17 mouse cellular contexts compared by ENCODE assay signal in genomic region chr3:132855458-132856212, GRCm38 (mm10).
A peak's percentile ranks its signal among the peaks of the same experiment; 100 is the strongest.
DNase-seq lines count a peak whose midpoint lies in the region; ATAC-seq and TF ChIP-seq lines count a peak whose summit lies in the region.
"Had no signal": no experiment of that assay in that cellular context is flagged by ENCODE, and none has a peak within 500 bp of the region (broad histone marks: within the 10 kb centered on the region; RNA-seq: fewer than 3 reads in every experiment).

No protein-coding gene starts in this region.

- TF ChIP-seq POLR2A in CH12.LX (IDR thresholded peaks at IDR 0.05; ENCODE audit: low read depth, low read length): no peak

- H3K9ac ChIP-seq in kidney, embryonic 16.5 days (replicated peaks; ENCODE audit: low read length): no peak overlapping the region
- no peak overlapping the region; the same call in 1 of the 2 replicates for H3K9ac ChIP-seq in CH12.LX (ENCODE audit: insufficient read depth, low read depth)
- no peak overlapping the region for H3K9ac ChIP-seq in embryonic facial prominence, embryonic 15.5 days
- H3K9ac ChIP-seq: forebrain, postnatal 0 days; hindbrain, embryonic 15.5 days; liver, embryonic 12.5 days had no signal

- no peak for DNase-seq in kidney, adult 11 months
- DNase-seq in CH12.LX (ENCODE audit: extremely low read depth) (peak; percentile 73), NIH3T3 (ENCODE audit: low read depth) (peak; percentile 54)
- DNase-seq in urinary bladder, postnatal 36 days (ENCODE audit: low spot score in 2 of 2): no peak
- DNase-seq in ovary, postnatal 10 days (ENCODE audit: low spot score): no peak
- no peak for DNase-seq in layer of hippocampus, adult 2 months (ENCODE audit: low spot score in 2 of 2)
- DNase-seq: cerebellum, adult 9-10 months; forebrain, postnatal 0 days; heart, adult 2 months; layer of hippocampus, postnatal 36 days; spleen, adult 18-20 months; thymus, postnatal 14 days had no signal

- H3K4me1 ChIP-seq in kidney, embryonic 16.5 days (ENCODE audit: insufficient read depth, low read length): peaks cover 7% of the 10 kb centered on the region; the same call in 1 of the 2 replicates
- H3K4me1 ChIP-seq in CH12.LX (ENCODE audit: control insufficient read depth in 1 of 2, insufficient read depth in 2 of 2): peaks cover 19 to 22% of the 10 kb centered on the region in 2 experiments
- peaks cover 16% of the 10 kb centered on the region for H3K4me1 ChIP-seq in embryonic facial prominence, embryonic 15.5 days

- peak; percentile 91 for TF ChIP-seq EP300 in CH12.LX (IDR thresholded peaks at IDR 0.05; ENCODE audit: low read length)

- no peaks in the 10 kb centered on the region for H3K79me2 ChIP-seq in CH12.LX (replicated peaks; ENCODE audit: control insufficient read depth, extremely low read depth, insufficient read depth, poor library complexity, severe bottlenecking)

- 42% methylated on average over 9 of the region's 9 CpGs for WGBS in kidney, embryonic 16.5 days
- 50% methylated on average over 9 of the region's 9 CpGs for WGBS in embryonic facial prominence, embryonic 15.5 days

- no peak overlapping the region for H3K4me3 ChIP-seq in kidney, embryonic 16.5 days (ENCODE audit: low read length)
- no peak overlapping the region for H3K4me3 ChIP-seq in CH12.LX (replicated peaks in 1 of 3; ENCODE audit: low read depth in 2 of 3, low read length in 2 of 3, poor library complexity in 1 of 3)
- no peak overlapping the region for H3K4me3 ChIP-seq in embryonic facial prominence, embryonic 15.5 days (replicated peaks)
- no peak overlapping the region for H3K4me3 ChIP-seq in layer of hippocampus, adult 2 months
- H3K4me3 ChIP-seq: heart, adult 2 months; hindbrain, embryonic 15.5 days; liver, embryonic 12.5 days; midbrain, embryonic 10.5 days had no signal

- in situ Hi-C loops in CH12.LX (cut with MboI; ENCODE audit: low pct_ligation_motif_present, low pct_unique_long_range_greater_than_20kb, low sequenced_read_pairs): no loop called here

- no peaks in the 10 kb centered on the region for H3K9me3 ChIP-seq in kidney, embryonic 16.5 days (ENCODE audit: low read length)
- no peaks in the 10 kb centered on the region for H3K9me3 ChIP-seq in CH12.LX (replicated peaks; ENCODE audit: low read length)
- H3K9me3 ChIP-seq in embryonic facial prominence, embryonic 15.5 days (replicated peaks): no peaks in the 10 kb centered on the region
- H3K9me3 ChIP-seq: hindbrain, embryonic 15.5 days; liver, embryonic 12.5 days; midbrain, embryonic 10.5 days had no signal

- no peak for TF ChIP-seq CTCF in CH12.LX (conservative IDR thresholded peaks at IDR 0.05 in 1 of 2, IDR thresholded peaks at IDR 0.05 in 1 of 2; ENCODE audit: low read depth in 2 of 2, low read length in 2 of 2)
- no peak for TF ChIP-seq CTCF in layer of hippocampus, adult 2 months (conservative IDR thresholded peaks at IDR 0.05)

- peak; percentile 1; the same call in 1 of the 2 replicates for TF ChIP-seq RAD21 in CH12.LX (IDR thresholded peaks at IDR 0.05; ENCODE audit: low read depth, low read length)

- no peaks in the 10 kb centered on the region for H3K36me3 ChIP-seq in kidney, embryonic 16.5 days (ENCODE audit: insufficient read depth, low read length)
- H3K36me3 ChIP-seq in CH12.LX (replicated peaks in 1 of 2; ENCODE audit: control insufficient read depth in 1 of 2, insufficient read depth in 1 of 2, low read length in 1 of 2): no peaks in the 10 kb centered on the region
- H3K36me3 ChIP-seq in embryonic facial prominence, embryonic 15.5 days: no peaks in the 10 kb centered on the region
- H3K36me3 ChIP-seq: hindbrain, embryonic 15.5 days; liver, embryonic 12.5 days; midbrain, embryonic 10.5 days had no signal

- H3K27me3 ChIP-seq in kidney, embryonic 16.5 days (ENCODE audit: insufficient read depth, low read length): no peaks in the 10 kb centered on the region
- H3K27me3 ChIP-seq in CH12.LX (replicated peaks): no peaks in the 10 kb centered on the region
- no peaks in the 10 kb centered on the region for H3K27me3 ChIP-seq in embryonic facial prominence, embryonic 15.5 days
- H3K27me3 ChIP-seq: hindbrain, embryonic 15.5 days had no signal

- peak; percentile 73; the same call in 1 of the 2 replicates for ATAC-seq in kidney, embryonic 16.5 days (ENCODE audit: low FRiP score, low TSS enrichment)
- no peak for ATAC-seq in embryonic facial prominence, embryonic 15.5 days (ENCODE audit: insufficient number of reproducible peaks, low FRiP score, low TSS enrichment, low read depth)
- ATAC-seq: forebrain, postnatal 0 days; liver, embryonic 12.5 days had no signal

- dilution Hi-C loops in CH12.LX (cut with MboI; ENCODE audit: extremely low pct_ligation_motif_present, extremely low pct_unique_long_range_greater_than_20kb, low sequenced_read_pairs): no loop called here

- no peak overlapping the region; the same call in 1 of the 2 replicates for H3K27ac ChIP-seq in kidney, embryonic 16.5 days (ENCODE audit: low read length)
- H3K27ac ChIP-seq in CH12.LX (ENCODE audit: insufficient read depth, low read depth): no peak overlapping the region
- H3K27ac ChIP-seq in embryonic facial prominence, embryonic 15.5 days (replicated peaks): 0 out of 2 replicates have a peak overlapping the region, but pooled peaks have one; percentile 17
- H3K27ac ChIP-seq in layer of hippocampus, adult 2 months: no peak overlapping the region
- H3K27ac ChIP-seq: heart, adult 2 months; hindbrain, embryonic 15.5 days; liver, embryonic 12.5 days; midbrain, embryonic 10.5 days had no signal

- no peak overlapping the region for H3K4me2 ChIP-seq in kidney, embryonic 16.5 days (replicated peaks; ENCODE audit: low read depth, low read length)
- H3K4me2 ChIP-seq in CH12.LX (ENCODE audit: insufficient read depth, low read depth, poor library complexity, severe bottlenecking): peak overlapping the region; percentile 59
- H3K4me2 ChIP-seq in embryonic facial prominence, embryonic 15.5 days (replicated peaks): no peak overlapping the region
- H3K4me2 ChIP-seq: hindbrain, embryonic 15.5 days; liver, embryonic 12.5 days had no signal

TF ChIP-seq in CH12.LX, 34 proteins besides CTCF, POLR2A, EP300 and RAD21:
- TF ChIP-seq MYC (IDR thresholded peaks at IDR 0.05; ENCODE audit: low read depth, low read length) (0 out of 2 replicates have a peak, but pooled peaks have one; percentile 61), TBP (conservative IDR thresholded peaks at IDR 0.05; ENCODE audit: low read depth, low read length) (peak; percentile 64; the same call in 1 of the 2 replicates), CHD2 (IDR thresholded peaks at IDR 0.05; ENCODE audit: low read length) (peak; percentile 48; the same call in 1 of the 2 replicates), USF1 (IDR thresholded peaks at IDR 0.05; ENCODE audit: low read depth, low read length) (no peak), MAFK (IDR thresholded peaks at IDR 0.05; ENCODE audit: insufficient replicate concordance, low read length) (no peak), SMC3 (IDR thresholded peaks at IDR 0.05; ENCODE audit: low read depth, low read length) (peak; percentile 16; the same call in 1 of the 2 replicates), MAZ (IDR thresholded peaks at IDR 0.05; ENCODE audit: low read depth, low read length) (peak; percentile 53; the same call in 1 of the 2 replicates), CHD1 (IDR thresholded peaks at IDR 0.05; ENCODE audit: low read depth, low read length) (no peak), BHLHE40 (IDR thresholded peaks at IDR 0.05; ENCODE audit: low read depth, low read length) (peak; percentile 39; the same call in 1 of the 2 replicates), POLR2AphosphoS2 (IDR thresholded peaks at IDR 0.05; ENCODE audit: low read depth, low read length) (no peak), IRF4 (IDR thresholded peaks at IDR 0.05; ENCODE audit: low read depth, low read length) (peak; percentile 98), ZNF384 (IDR thresholded peaks at IDR 0.05; ENCODE audit: low read depth, low read length) (peak; percentile 81), RCOR1 (conservative IDR thresholded peaks at IDR 0.05; ENCODE audit: low read depth, low read length) (peak; percentile 88), SIN3A (IDR thresholded peaks at IDR 0.05; ENCODE audit: low read length) (peak; percentile 74; the same call in 1 of the 2 replicates), TCF12 (IDR thresholded peaks at IDR 0.05; ENCODE audit: low read depth, low read length) (peak; percentile 23; the same call in 1 of the 2 replicates), ETS1 (conservative IDR thresholded peaks at IDR 0.05; ENCODE audit: low read depth, low read length) (0 out of 2 replicates have a peak, but pooled peaks have one; percentile 36), MEF2A (IDR thresholded peaks at IDR 0.05; ENCODE audit: borderline replicate concordance, low read depth, low read length) (peak; percentile 78), NRF1 (IDR thresholded peaks at IDR 0.05; ENCODE audit: low read depth, low read length) (peak; percentile 31; the same call in 1 of the 2 replicates), MAX (IDR thresholded peaks at IDR 0.05; ENCODE audit: low read length) (no peak)

Comparison
In these comparisons a context has a peak if more than half of its experiments do, and no peak if none do; other contexts are left out.
1. DNase-seq: peak in CH12.LX (single experiment) and NIH3T3 (single experiment); none in kidney, adult 11 months (single experiment), urinary bladder, postnatal 36 days (0 of 2), ovary, postnatal 10 days (single experiment) and layer of hippocampus, adult 2 months (0 of 2).